Mouse (Mus musculus): Measurements from ENCODE around the gene Ankrd13c. TPM values are rescaled to one million over a fixed set of nuclear protein-coding genes. Genes with fewer than 3 reads are reported as not detected.

Gene Ankrd13c
- polyA plus RNA-seq, 2 experiments, result 10.1 to 11.4 TPM

DNA sequence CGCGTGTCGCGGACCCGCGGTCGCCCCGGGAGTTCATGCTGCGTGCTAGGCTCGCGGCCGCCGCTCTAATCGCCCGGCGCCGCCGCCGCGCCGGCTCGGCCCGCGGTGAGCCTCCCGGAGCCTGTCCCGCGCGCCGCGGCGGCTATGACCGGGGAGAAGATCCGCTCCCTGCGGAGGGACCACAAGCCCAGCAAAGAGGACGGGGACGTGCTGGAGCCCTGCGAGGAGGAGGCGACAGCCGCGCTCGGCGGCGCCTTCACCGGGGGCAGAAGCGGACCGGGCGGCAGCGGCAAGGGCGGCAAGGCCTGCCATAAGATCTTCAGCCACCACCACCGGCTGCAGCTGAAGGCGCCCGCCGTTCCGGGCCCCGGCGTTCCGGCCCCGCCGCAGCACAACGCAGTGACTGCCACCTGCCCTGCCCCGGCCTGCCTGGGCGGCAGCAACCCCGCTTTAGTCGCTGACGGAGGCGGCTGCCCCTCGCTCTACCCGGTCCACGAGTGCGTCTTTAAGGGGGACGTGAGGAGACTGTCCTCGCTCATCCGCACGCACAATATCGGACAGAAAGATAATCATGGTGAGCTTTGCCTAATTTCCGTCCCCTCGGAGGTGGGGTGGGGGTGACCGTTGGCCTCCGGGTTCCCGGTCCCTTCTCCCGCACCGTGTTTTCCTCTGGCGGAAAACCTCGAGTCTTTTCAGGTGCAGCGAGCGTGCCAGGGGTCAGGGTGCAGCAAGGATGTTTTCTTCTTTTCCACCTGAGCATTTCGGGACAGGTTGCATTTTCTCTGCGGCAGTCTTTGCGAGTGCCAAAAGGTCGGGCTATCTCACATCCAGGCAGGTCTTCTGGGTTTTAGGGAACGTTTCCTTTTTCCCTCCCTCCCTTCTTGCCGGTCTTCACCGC, 593 bp downstream of the Ankrd13c start:
- TF ChIP-seq EP300 (IDR thresholded peaks at IDR 0.05; ENCODE audit: low read depth) (no peak), CTCF (IDR thresholded peaks at IDR 0.05; ENCODE audit: low read depth) (no peak)
- Histone ChIP-seq H3K36me3 (replicated peaks; ENCODE audit: control insufficient read depth, insufficient read depth, low read depth) (no peaks in the 10 kb centered on the region; the same call in 1 of the 2 replicates), H3K4me2 (ENCODE audit: low read depth) (peak overlapping the region; percentile 90), H3K9ac (replicated peaks) (peak overlapping the region; percentile 96), H3K4me1 (replicated peaks; ENCODE audit: control insufficient read depth in 2 of 2, insufficient read depth in 2 of 2, low read length in 1 of 2) (peaks cover 5 to 8% of the 10 kb centered on the region in 2 experiments; a peak in 2 of 4 replicates), H3K4me3 (ENCODE audit: insufficient read depth in 1 of 2, low read depth in 2 of 2, low read length in 2 of 2) (peak overlapping the region; percentile 84 to 93), H3K27ac (peak overlapping the region; percentile 78), H3K27me3 (ENCODE audit: control insufficient read depth, insufficient read depth, low read length) (no peaks in the 10 kb centered on the region), H3K9me3 (ENCODE audit: control insufficient read depth, low read length) (no peaks in the 10 kb centered on the region)
- under 1% methylated on average over 81 of the region's 93 CpGs for WGBS (ENCODE audit: insufficient replicate concordance)
- DNase-seq (ENCODE audit: low read depth in 3 of 3, low spot score in 3 of 3), result peak in 1 of 3 experiments; percentile 29
- ATAC-seq (ENCODE audit: insufficient read depth), result peak; percentile 75

DNA sequence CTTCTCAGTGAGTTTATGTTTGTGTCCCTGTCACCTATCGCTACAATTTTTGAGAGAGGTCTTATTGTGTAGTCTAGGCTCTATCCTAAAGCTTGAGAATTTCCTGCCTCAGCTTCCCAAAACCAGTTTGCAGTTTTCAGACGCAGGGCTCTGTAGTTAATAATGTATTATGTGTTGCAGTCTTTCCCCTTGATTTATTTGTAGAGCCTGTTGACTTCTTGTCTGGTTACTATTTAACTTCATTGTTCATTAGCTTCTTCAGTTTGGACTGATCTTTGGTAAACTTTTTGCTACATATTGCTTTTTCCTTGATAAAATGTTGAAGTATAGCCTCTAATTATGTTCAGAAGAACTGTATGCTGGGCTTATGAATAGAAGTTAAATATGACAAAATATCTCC, 5.7 kb downstream of the Ankrd13c start:
- Histone ChIP-seq H3K27me3 (ENCODE audit: control insufficient read depth, insufficient read depth, low read length) (no peaks in the 10 kb centered on the region), H3K4me3 (ENCODE audit: insufficient read depth in 1 of 2, low read depth in 2 of 2, low read length in 2 of 2) (no peak overlapping the region), H3K9ac (replicated peaks) (no peak overlapping the region), H3K4me1 (replicated peaks; ENCODE audit: control insufficient read depth in 2 of 2, insufficient read depth in 2 of 2, low read length in 1 of 2) (peaks cover 3 to 7% of the 10 kb centered on the region in 2 experiments; a peak in 2 of 4 replicates), H3K4me2 (ENCODE audit: low read depth) (no peak overlapping the region), H3K27ac (no peak overlapping the region), H3K36me3 (replicated peaks; ENCODE audit: control insufficient read depth, insufficient read depth, low read depth) (no peaks in the 10 kb centered on the region; the same call in 1 of the 2 replicates), H3K9me3 (ENCODE audit: control insufficient read depth, low read length) (no peaks in the 10 kb centered on the region)
- ATAC-seq (ENCODE audit: insufficient read depth), result no peak
- DNase-seq (ENCODE audit: low read depth in 3 of 3, low spot score in 3 of 3), result no peak
- no peak for TF ChIP-seq CTCF (IDR thresholded peaks at IDR 0.05; ENCODE audit: low read depth)
- no peak for TF ChIP-seq EP300 (IDR thresholded peaks at IDR 0.05; ENCODE audit: low read depth)
- 80% methylated on average over 2 of the region's 2 CpGs for WGBS (ENCODE audit: insufficient replicate concordance)

DNA sequence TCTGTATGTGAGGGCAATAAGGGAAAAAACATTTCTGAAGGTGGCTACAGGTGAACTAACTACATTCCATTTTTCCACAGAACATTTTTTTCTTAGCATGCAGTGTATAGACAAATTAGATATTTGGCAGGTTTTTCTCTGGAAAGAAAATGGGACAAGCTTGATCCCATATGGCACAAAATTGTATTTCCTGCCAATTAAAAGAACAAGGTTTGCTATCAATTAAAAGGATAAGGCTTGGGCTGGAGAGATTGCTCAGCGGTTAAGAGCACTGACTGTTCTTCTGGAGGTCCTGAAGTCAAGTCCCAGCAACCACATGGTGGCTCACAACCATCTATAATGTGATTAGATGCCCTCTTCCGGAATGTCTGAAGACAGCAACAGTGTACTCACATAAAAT, 8.4 kb downstream of the Ankrd13c start:
- DNase-seq (ENCODE audit: low read depth in 3 of 3, low spot score in 3 of 3), result no peak
- WGBS (ENCODE audit: insufficient replicate concordance), result 84% methylated on average over 2 of the region's 2 CpGs
- H3K9ac ChIP-seq (replicated peaks), result no peak overlapping the region
- H3K27ac ChIP-seq, result no peak overlapping the region
- ATAC-seq (ENCODE audit: insufficient read depth), result no peak
- TF ChIP-seq EP300 (IDR thresholded peaks at IDR 0.05; ENCODE audit: low read depth), result no peak
- no peak for TF ChIP-seq CTCF (IDR thresholded peaks at IDR 0.05; ENCODE audit: low read depth)
- peaks cover 0 to 5% of the 10 kb centered on the region in 2 experiments; a peak in 1 of 4 replicates for H3K4me1 ChIP-seq (replicated peaks; ENCODE audit: control insufficient read depth in 2 of 2, insufficient read depth in 2 of 2, low read length in 1 of 2)
- no peaks in the 10 kb centered on the region; the same call in 1 of the 2 replicates for H3K36me3 ChIP-seq (replicated peaks; ENCODE audit: control insufficient read depth, insufficient read depth, low read depth)
- H3K9me3 ChIP-seq (ENCODE audit: control insufficient read depth, low read length), result no peaks in the 10 kb centered on the region
- H3K4me2 ChIP-seq (ENCODE audit: low read depth), result no peak overlapping the region
- no peaks in the 10 kb centered on the region for H3K27me3 ChIP-seq (ENCODE audit: control insufficient read depth, insufficient read depth, low read length)
- no peak overlapping the region for H3K4me3 ChIP-seq (ENCODE audit: insufficient read depth in 1 of 2, low read depth in 2 of 2, low read length in 2 of 2)

DNA sequence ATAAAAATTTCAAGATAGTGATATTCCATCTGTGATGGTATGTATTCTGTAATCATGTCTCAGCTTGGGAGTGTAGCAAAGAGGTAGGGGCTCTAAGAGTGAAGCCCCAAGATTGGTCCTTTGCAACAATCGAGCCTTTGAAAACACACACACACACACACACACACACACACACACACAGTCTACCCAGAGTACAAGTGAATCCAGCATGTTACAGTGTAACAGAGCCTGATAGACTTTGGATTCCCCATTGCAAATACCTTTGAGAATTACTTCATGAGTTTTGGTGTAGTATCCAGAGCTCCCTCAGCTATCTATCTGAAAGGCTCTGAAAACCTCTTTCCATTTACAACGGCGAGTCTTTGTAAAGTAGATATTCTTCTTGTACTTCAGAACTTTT, 9.2 kb downstream of the Ankrd13c start:
- H3K4me1 ChIP-seq (replicated peaks; ENCODE audit: control insufficient read depth in 2 of 2, insufficient read depth in 2 of 2, low read length in 1 of 2), result peaks cover 0 to 5% of the 10 kb centered on the region in 2 experiments; a peak in 1 of 4 replicates
- 84% methylated on average over 3 of the region's 3 CpGs for WGBS (ENCODE audit: insufficient replicate concordance)
- no peaks in the 10 kb centered on the region; the same call in 1 of the 2 replicates for H3K36me3 ChIP-seq (replicated peaks; ENCODE audit: control insufficient read depth, insufficient read depth, low read depth)
- TF ChIP-seq EP300 (IDR thresholded peaks at IDR 0.05; ENCODE audit: low read depth), result no peak
- no peak for TF ChIP-seq CTCF (IDR thresholded peaks at IDR 0.05; ENCODE audit: low read depth)
- H3K9ac ChIP-seq (replicated peaks), result no peak overlapping the region
- DNase-seq (ENCODE audit: low read depth in 3 of 3, low spot score in 3 of 3), result peak in 1 of 3 experiments; percentile 6
- no peak for ATAC-seq (ENCODE audit: insufficient read depth)
- H3K27me3 ChIP-seq (ENCODE audit: control insufficient read depth, insufficient read depth, low read length), result no peaks in the 10 kb centered on the region
- H3K4me3 ChIP-seq (ENCODE audit: insufficient read depth in 1 of 2, low read depth in 2 of 2, low read length in 2 of 2), result no peak overlapping the region
- H3K27ac ChIP-seq, result no peak overlapping the region
- no peak overlapping the region for H3K4me2 ChIP-seq (ENCODE audit: low read depth)
- no peaks in the 10 kb centered on the region for H3K9me3 ChIP-seq (ENCODE audit: control insufficient read depth, low read length)

DNA sequence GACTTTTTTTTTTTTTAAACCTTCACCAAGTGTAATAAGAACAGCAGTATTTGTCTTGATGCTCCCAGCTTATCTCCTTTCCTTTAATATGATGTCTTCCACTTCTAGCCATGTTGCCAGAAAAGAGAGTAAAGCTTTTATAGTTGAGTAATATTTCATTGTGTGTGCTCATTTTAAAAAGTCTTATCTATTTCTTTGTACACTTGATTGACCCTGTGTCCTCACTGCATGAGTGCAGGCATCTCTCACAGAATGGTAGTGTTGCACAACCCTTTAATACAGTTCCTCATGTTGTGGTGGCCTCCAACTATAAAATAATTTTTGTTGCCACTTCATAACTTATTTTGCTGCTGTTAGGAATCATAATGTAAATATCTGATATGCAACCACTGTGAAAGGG, 10.3 kb downstream of the Ankrd13c start:
- Histone ChIP-seq H3K4me1 (replicated peaks; ENCODE audit: control insufficient read depth in 2 of 2, insufficient read depth in 2 of 2, low read length in 1 of 2) (peaks cover 0 to 5% of the 10 kb centered on the region in 2 experiments; a peak in 1 of 4 replicates), H3K9ac (replicated peaks) (no peak overlapping the region), H3K36me3 (replicated peaks; ENCODE audit: control insufficient read depth, insufficient read depth, low read depth) (peaks cover 3% of the 10 kb centered on the region), H3K9me3 (ENCODE audit: control insufficient read depth, low read length) (no peaks in the 10 kb centered on the region), H3K27ac (no peak overlapping the region), H3K4me2 (ENCODE audit: low read depth) (no peak overlapping the region), H3K4me3 (ENCODE audit: insufficient read depth in 1 of 2, low read depth in 2 of 2, low read length in 2 of 2) (no peak overlapping the region), H3K27me3 (ENCODE audit: control insufficient read depth, insufficient read depth, low read length) (no peaks in the 10 kb centered on the region)
- DNase-seq (ENCODE audit: low read depth in 3 of 3, low spot score in 3 of 3) (no peak), ATAC-seq (ENCODE audit: insufficient read depth) (no peak)
- no peak for TF ChIP-seq EP300 (IDR thresholded peaks at IDR 0.05; ENCODE audit: low read depth)
- TF ChIP-seq CTCF (IDR thresholded peaks at IDR 0.05; ENCODE audit: low read depth), result no peak

All from liver, embryonic 14.5 days (tissue).